Mouse (Mus musculus): ENCODE data around the gene Stx8. TPM values are rescaled to one million over a fixed set of nuclear protein-coding genes. Genes with fewer than 3 reads are reported as not detected.

The Stx8 gene
- polyA plus RNA-seq, 1 experiment from 2014 or later: 71.0 TPM

- TF ChIP-seq EP300 (optimal IDR thresholded peaks at IDR 0.05) (no peak), CTCF (IDR thresholded peaks at IDR 0.05; ENCODE audit: low read depth) (no peak)
- H3K4me2 ChIP-seq (replicated peaks; ENCODE audit: low read depth): no peak overlapping the region
- H3K4me3 ChIP-seq (ENCODE audit: low read depth, low read length): no peak overlapping the region
- H3K27ac ChIP-seq (replicated peaks): no peak overlapping the region
- H3K4me1 ChIP-seq (replicated peaks; ENCODE audit: control insufficient read depth, insufficient read depth): no peaks in the 10 kb centered on the region
- H3K9me3 ChIP-seq (ENCODE audit: control insufficient read depth, low read length): no peaks in the 10 kb centered on the region
- no peak overlapping the region for H3K9ac ChIP-seq (ENCODE audit: low read length)
- ATAC-seq (ENCODE audit: low FRiP score, low TSS enrichment) (no peak), DNase-seq (ENCODE audit: low spot score) (no peak)
- 34% methylated on average over 9 of the region's 9 CpGs for WGBS
- no peaks in the 10 kb centered on the region for H3K36me3 ChIP-seq (ENCODE audit: control insufficient read depth, insufficient read depth, low read length)
- H3K27me3 ChIP-seq (ENCODE audit: control insufficient read depth, insufficient read depth, low read length): no peaks in the 10 kb centered on the region
These were observed 169.4 kb downstream of the Stx8 start for GRCm38 (mm10) chr11:68135350-68135749.

- Histone ChIP-seq H3K27me3 (ENCODE audit: control insufficient read depth, insufficient read depth, low read length) (no peaks in the 10 kb centered on the region), H3K36me3 (ENCODE audit: control insufficient read depth, insufficient read depth, low read length) (no peaks in the 10 kb centered on the region), H3K27ac (replicated peaks) (no peak overlapping the region), H3K9ac (ENCODE audit: low read length) (no peak overlapping the region), H3K4me1 (replicated peaks; ENCODE audit: control insufficient read depth, insufficient read depth) (no peaks in the 10 kb centered on the region), H3K9me3 (ENCODE audit: control insufficient read depth, low read length) (no peaks in the 10 kb centered on the region), H3K4me3 (ENCODE audit: low read depth, low read length) (no peak overlapping the region), H3K4me2 (replicated peaks; ENCODE audit: low read depth) (no peak overlapping the region)
- WGBS: 54% methylated on average over 8 of the region's 8 CpGs
- DNase-seq (ENCODE audit: low spot score): peak; percentile 51
- ATAC-seq (ENCODE audit: low FRiP score, low TSS enrichment): no peak
- TF ChIP-seq EP300 (optimal IDR thresholded peaks at IDR 0.05) (no peak), CTCF (IDR thresholded peaks at IDR 0.05; ENCODE audit: low read depth) (no peak)
These were observed 170.7 kb downstream of the Stx8 start for GRCm38 (mm10) chr11:68136687-68137086.

GRCm38 (mm10) chr11:68142296-68142695 is 176.3 kb downstream of the Stx8 start:
- Histone ChIP-seq H3K4me3 (ENCODE audit: low read depth, low read length) (no peak overlapping the region), H3K36me3 (ENCODE audit: control insufficient read depth, insufficient read depth, low read length) (no peaks in the 10 kb centered on the region), H3K27ac (replicated peaks) (no peak overlapping the region), H3K9ac (ENCODE audit: low read length) (no peak overlapping the region), H3K9me3 (ENCODE audit: control insufficient read depth, low read length) (no peaks in the 10 kb centered on the region), H3K27me3 (ENCODE audit: control insufficient read depth, insufficient read depth, low read length) (no peaks in the 10 kb centered on the region), H3K4me1 (replicated peaks; ENCODE audit: control insufficient read depth, insufficient read depth) (0 out of 2 replicates have a peak, but pooled peaks cover 2% of the 10 kb centered on the region), H3K4me2 (replicated peaks; ENCODE audit: low read depth) (no peak overlapping the region)
- DNase-seq (ENCODE audit: low spot score): no peak
- no peak for ATAC-seq (ENCODE audit: low FRiP score, low TSS enrichment)
- TF ChIP-seq CTCF (IDR thresholded peaks at IDR 0.05; ENCODE audit: low read depth): no peak
- no peak for TF ChIP-seq EP300 (optimal IDR thresholded peaks at IDR 0.05)
- WGBS: 39% methylated on average over 8 of the region's 8 CpGs

- Histone ChIP-seq H3K4me3 (ENCODE audit: low read depth, low read length) (no peak overlapping the region), H3K9ac (ENCODE audit: low read length) (no peak overlapping the region), H3K4me2 (replicated peaks; ENCODE audit: low read depth) (no peak overlapping the region), H3K27ac (replicated peaks) (no peak overlapping the region), H3K9me3 (ENCODE audit: control insufficient read depth, low read length) (no peaks in the 10 kb centered on the region), H3K36me3 (ENCODE audit: control insufficient read depth, insufficient read depth, low read length) (no peaks in the 10 kb centered on the region), H3K4me1 (replicated peaks; ENCODE audit: control insufficient read depth, insufficient read depth) (0 out of 2 replicates have a peak, but pooled peaks cover 2% of the 10 kb centered on the region), H3K27me3 (ENCODE audit: control insufficient read depth, insufficient read depth, low read length) (no peaks in the 10 kb centered on the region)
- DNase-seq (ENCODE audit: low spot score) (no peak), ATAC-seq (ENCODE audit: low FRiP score, low TSS enrichment) (no peak)
- WGBS: 34% methylated on average over 13 of the region's 13 CpGs
- TF ChIP-seq EP300 (optimal IDR thresholded peaks at IDR 0.05) (no peak), CTCF (IDR thresholded peaks at IDR 0.05; ENCODE audit: low read depth) (no peak)
These were observed 178.5 kb downstream of the Stx8 start for GRCm38 (mm10) chr11:68144235-68145065.

DNA sequence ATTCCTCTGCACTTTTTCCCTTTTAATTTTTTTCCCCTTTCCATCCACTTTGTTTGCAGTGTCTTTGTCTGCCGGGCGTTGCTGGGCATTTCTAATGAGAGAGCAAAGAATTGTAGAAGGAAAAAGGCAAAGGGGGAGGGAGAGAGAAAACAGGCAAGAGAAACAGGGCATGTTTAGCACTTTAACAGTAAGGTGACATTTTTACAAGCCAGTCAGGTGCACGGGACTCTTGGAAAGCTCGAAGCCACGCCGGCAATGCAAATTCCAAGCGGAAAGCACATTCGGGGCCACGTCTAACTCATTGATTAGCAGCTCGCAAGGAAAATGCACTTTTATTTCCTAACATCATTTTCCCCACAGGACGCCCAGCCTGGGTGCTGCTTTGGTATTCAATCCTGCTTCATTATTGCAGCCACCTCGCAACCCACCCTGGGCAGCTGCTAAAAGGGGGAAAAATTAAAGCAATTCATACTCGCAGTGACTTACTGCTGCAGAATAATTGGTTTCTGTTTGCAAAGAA is 179.1 kb downstream of the Stx8 start:
- WGBS: 54% methylated on average over 13 of the region's 13 CpGs
- DNase-seq (ENCODE audit: low spot score): no peak

More for the DNA sequence above, 179.1 kb downstream of the Stx8 start:
- Histone ChIP-seq H3K27ac (replicated peaks) (0 out of 2 replicates have a peak overlapping the region, but pooled peaks have one; percentile 20), H3K36me3 (ENCODE audit: control insufficient read depth, insufficient read depth, low read length) (no peaks in the 10 kb centered on the region), H3K4me2 (replicated peaks; ENCODE audit: low read depth) (no peak overlapping the region), H3K4me3 (ENCODE audit: low read depth, low read length) (no peak overlapping the region), H3K9me3 (ENCODE audit: control insufficient read depth, low read length) (no peaks in the 10 kb centered on the region), H3K27me3 (ENCODE audit: control insufficient read depth, insufficient read depth, low read length) (no peaks in the 10 kb centered on the region), H3K9ac (ENCODE audit: low read length) (peak overlapping the region; percentile 2; the same call in 1 of the 2 replicates), H3K4me1 (replicated peaks; ENCODE audit: control insufficient read depth, insufficient read depth) (0 out of 2 replicates have a peak, but pooled peaks cover 2% of the 10 kb centered on the region)
- no peak for ATAC-seq (ENCODE audit: low FRiP score, low TSS enrichment)
- TF ChIP-seq CTCF (IDR thresholded peaks at IDR 0.05; ENCODE audit: low read depth) (no peak), EP300 (optimal IDR thresholded peaks at IDR 0.05) (no peak)

Measured in stomach, postnatal 0 days (tissue).